Mouse (Mus musculus) erythroblast, embryonic 14.5 days (primary cell): ENCODE results near the gene Tpx2. TPM values are rescaled to one million over a fixed set of nuclear protein-coding genes. Genes with fewer than 3 reads are reported as not detected.

ENCODE experiments used
- H3K27me3 ChIP-seq: 2 replicates; pipeline ENCODE4 v1.6.1; 2012; ENCODE audit warnings: inconsistent platforms; ENCODE audit not compliant: control insufficient read depth
- H3K36me3 ChIP-seq: 2 replicates; pipeline ENCODE4 v1.6.1; 2012; ENCODE audit warnings: mild to moderate bottlenecking, inconsistent platforms; ENCODE audit not compliant: control insufficient read depth
- H3K4me1 ChIP-seq: 2 replicates; pipeline ENCODE4 v1.6.1; 2012; ENCODE audit warnings: inconsistent platforms; ENCODE audit not compliant: control insufficient read depth
- H3K4me3 ChIP-seq: replicated peaks from 2 replicates; pipeline ENCODE3; 2012; ENCODE audit warnings: moderate library complexity, mild to moderate bottlenecking, inconsistent platforms
- H3K9me3 ChIP-seq: 2 replicates; pipeline ENCODE4 v1.6.1; 2012; ENCODE audit warnings: low read length, inconsistent platforms, mixed read lengths; ENCODE audit not compliant: control insufficient read depth
- GATA1 ChIP-seq: IDR thresholded peaks from 2 replicates; pipeline ENCODE4 v1.6.1; 2012; ENCODE audit warnings: low read length, inconsistent platforms, mixed read lengths
- TAL1 ChIP-seq: IDR thresholded peaks from 3 replicates; pipeline ENCODE4 v1.6.1; 2012; ENCODE audit warnings: low read length, inconsistent platforms, mixed read lengths
- polyA plus RNA-seq: library from polyadenylated mRNA; stranded (reverse); fragments of >175 nt; gene quantifications from 2 replicates; pipeline ENCODE4 v1.2.3, GENCODE M21; 2012

Tpx2 gene
- polyA plus RNA-seq, 1 experiment, result 4.9 TPM

DNA sequence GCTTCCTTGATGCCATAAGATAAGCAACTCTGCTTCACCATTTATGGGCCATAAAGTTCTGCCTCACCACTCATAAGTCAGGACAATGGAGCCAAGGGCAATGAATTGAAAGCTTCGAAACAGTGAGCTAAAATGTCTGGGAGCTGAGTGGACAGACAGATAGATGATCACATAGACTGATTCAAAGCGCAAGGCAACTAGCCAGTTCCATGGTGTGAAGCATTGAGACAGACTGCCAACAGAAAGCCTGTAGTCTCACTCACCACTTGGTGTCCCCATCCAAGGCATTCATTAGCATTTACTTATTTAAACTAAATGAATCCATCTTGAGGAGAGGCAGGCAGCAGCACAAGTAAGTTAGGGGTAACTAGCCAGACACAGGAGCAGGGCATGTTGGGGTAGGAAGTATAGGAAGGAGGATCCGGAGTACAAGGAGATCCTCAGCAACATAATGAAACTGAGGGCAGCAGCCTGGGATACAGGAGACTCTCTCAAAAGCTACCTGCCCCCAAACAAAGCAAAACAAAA lies 28.6 kb upstream of the Tpx2 start:
- no peaks in the 10 kb centered on the region for H3K27me3 ChIP-seq
- H3K4me1 ChIP-seq, result peaks cover 97% of the 10 kb centered on the region
- H3K4me3 ChIP-seq, result peak overlapping the region; percentile 29
- no peaks in the 10 kb centered on the region for H3K9me3 ChIP-seq
- TF ChIP-seq GATA1 (0 out of 2 replicates have a peak, but pooled peaks have one; percentile 7), TAL1 (no peak)
- peaks cover 95% of the 10 kb centered on the region for H3K36me3 ChIP-seq

DNA sequence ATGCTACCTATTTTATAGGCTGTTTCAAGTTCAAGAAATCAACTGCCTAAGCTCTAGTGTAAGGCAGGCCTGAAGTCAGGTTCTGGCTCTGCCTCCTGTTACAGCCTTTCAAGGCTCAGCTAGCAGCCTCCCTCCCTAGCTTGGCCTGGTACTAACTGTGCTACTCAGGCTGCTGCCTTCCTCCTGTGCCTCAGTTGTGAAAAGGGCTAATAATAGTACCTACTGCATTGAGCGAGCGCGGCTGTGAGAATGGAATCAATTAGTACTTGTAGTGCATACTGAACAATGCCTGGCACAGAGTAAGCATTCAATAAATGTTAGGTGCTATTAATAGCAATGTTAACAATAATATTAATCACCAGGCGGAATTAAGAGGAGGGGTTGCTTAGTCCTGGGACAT lies 27.8 kb upstream of the Tpx2 start:
- Histone ChIP-seq H3K36me3 (peaks cover 97% of the 10 kb centered on the region), H3K9me3 (no peaks in the 10 kb centered on the region), H3K27me3 (no peaks in the 10 kb centered on the region), H3K4me3 (no peak overlapping the region), H3K4me1 (peaks cover 97% of the 10 kb centered on the region)
- TF ChIP-seq GATA1 (no peak), TAL1 (no peak)

DNA sequence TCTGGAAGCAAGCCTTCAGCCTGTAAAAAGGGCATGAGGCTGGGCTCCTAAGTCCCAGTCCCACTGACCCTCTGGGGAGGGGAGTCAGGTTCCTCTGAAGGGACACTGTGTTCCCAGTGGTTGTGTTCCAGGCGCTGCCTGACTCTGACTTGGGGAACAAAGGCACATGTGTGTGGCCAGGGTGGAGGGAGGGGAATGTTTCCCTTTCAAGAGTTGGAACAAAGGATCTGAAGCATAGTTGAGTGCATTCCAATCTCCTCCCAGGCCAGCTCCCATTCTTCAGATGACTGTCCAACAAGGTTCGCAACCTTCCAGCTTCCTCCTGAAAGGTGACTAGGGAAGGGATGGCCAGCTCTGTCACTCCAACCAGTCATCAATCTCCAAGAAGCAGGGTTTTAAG lies 27.4 kb upstream of the Tpx2 start:
- H3K27me3 ChIP-seq, result no peaks in the 10 kb centered on the region
- peaks cover 97% of the 10 kb centered on the region for H3K4me1 ChIP-seq
- no peaks in the 10 kb centered on the region for H3K9me3 ChIP-seq
- peaks cover 97% of the 10 kb centered on the region for H3K36me3 ChIP-seq
- TF ChIP-seq TAL1 (no peak), GATA1 (no peak)
- no peak overlapping the region for H3K4me3 ChIP-seq

DNA sequence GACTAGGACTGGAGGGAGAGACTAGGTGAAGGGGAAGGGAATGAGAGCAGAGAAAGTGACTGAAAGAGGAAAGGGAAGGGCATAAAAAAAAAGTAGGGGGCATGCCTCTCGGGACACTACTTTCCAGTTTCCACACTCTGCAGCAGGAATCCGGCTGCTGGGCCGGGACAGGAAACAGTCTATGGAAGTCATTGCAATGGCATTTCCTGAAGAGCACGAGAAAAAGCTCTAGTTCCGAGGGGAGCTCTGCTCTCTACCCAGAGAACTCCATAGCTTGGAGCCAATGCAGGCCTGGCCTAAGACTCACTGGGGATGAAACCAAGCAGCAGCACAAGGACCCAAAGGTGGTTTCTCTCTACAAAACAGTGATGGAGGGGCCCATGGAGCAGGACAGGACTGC lies 26.7 kb upstream of the Tpx2 start:
- H3K36me3 ChIP-seq, result peaks cover 97% of the 10 kb centered on the region
- H3K27me3 ChIP-seq, result no peaks in the 10 kb centered on the region
- H3K4me1 ChIP-seq, result peaks cover 97% of the 10 kb centered on the region
- no peak overlapping the region for H3K4me3 ChIP-seq
- H3K9me3 ChIP-seq, result no peaks in the 10 kb centered on the region
- no peak for TF ChIP-seq TAL1

DNA sequence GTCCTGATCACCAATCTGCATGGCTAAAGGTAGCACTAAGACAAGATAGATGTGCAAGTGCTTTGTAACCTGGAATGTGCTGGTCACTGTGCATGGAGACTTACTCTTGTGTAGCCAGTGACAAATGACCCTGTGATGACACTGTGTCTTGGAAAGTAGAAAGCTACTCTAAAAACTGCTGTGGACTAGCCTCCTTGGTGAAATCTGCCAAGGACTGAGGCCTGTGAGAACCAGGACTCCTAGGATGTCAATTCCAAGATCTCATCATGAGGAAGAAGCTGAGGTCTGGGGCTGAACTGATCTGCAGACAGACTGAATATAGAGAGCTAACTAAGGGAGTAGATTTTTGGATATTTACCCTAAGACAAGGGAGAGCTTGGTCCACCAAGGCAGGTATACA lies 26.2 kb upstream of the Tpx2 start:
- H3K4me1 ChIP-seq, result peaks cover 97% of the 10 kb centered on the region

DNA sequence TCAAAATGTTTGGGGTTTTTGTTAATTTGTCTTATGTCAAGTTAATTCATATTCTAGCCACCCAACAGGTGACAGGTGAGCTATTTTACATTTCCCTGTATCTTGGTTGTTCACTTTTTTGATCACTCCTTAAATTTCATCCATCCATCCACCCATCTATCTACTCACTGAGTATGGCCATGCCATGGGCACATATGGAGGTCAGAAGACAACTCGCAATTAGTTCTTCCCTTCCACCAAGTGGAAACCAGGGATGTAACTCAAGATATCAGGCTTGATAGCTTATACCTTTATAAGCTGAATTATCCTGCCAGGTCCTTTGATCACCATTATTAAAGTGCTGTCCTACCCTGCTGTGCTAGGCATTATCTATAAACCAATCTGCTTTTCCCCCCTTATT lies 24.0 kb upstream of the Tpx2 start:
- H3K36me3 ChIP-seq, result peaks cover 97% of the 10 kb centered on the region
- H3K9me3 ChIP-seq, result no peaks in the 10 kb centered on the region
- peak overlapping the region; percentile 90 for H3K4me3 ChIP-seq
- no peaks in the 10 kb centered on the region for H3K27me3 ChIP-seq
- peaks cover 97% of the 10 kb centered on the region for H3K4me1 ChIP-seq
- TF ChIP-seq TAL1 (no peak), GATA1 (no peak)

More for the DNA sequence above, 26.2 kb upstream of the Tpx2 start:
- Histone ChIP-seq H3K9me3 (no peaks in the 10 kb centered on the region), H3K36me3 (peaks cover 97% of the 10 kb centered on the region), H3K4me3 (no peak overlapping the region), H3K27me3 (no peaks in the 10 kb centered on the region)
- TF ChIP-seq GATA1 (no peak), TAL1 (no peak)

DNA sequence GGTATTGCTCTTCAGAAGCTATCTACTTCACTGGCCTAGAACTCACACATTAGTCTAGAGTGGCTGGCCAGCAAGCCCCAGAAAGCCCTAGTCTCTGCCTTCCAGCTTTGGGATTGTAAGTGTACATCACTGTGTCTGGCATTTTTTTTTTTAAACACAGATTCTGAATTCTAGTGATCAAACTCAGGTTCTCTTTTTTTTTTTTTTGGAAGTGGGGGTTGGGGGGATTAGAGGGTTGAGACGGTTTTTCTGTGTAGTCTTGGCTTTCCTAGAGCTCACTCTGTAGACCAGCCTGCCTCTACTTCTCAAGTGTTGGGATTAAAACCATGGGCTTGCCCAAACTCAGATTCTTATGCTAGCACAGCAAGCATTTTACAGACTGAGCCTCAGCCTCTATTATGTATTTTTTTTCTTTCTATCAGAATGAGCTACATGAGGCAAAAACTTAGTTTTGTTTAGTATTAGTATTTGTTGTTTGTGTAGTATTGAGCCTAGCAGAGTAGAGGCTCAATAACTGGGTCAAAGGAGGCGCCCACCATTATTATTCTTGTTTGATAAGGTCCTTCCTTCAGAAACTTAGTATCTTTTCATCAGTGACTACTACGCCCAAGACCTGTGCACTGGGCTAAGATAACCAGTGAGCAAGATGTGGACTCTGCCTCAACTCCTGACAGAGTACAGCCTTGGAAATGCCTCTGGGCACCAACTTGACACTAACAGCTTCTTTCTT lies 23.2 kb upstream of the Tpx2 start:
- H3K4me3 ChIP-seq, result peak overlapping the region; percentile 90
- H3K27me3 ChIP-seq, result no peaks in the 10 kb centered on the region
- TF ChIP-seq GATA1 (no peak; the same call in 1 of the 2 replicates), TAL1 (no peak)
- H3K36me3 ChIP-seq, result peaks cover 97% of the 10 kb centered on the region
- H3K9me3 ChIP-seq, result no peaks in the 10 kb centered on the region
- peaks cover 97% of the 10 kb centered on the region for H3K4me1 ChIP-seq

DNA sequence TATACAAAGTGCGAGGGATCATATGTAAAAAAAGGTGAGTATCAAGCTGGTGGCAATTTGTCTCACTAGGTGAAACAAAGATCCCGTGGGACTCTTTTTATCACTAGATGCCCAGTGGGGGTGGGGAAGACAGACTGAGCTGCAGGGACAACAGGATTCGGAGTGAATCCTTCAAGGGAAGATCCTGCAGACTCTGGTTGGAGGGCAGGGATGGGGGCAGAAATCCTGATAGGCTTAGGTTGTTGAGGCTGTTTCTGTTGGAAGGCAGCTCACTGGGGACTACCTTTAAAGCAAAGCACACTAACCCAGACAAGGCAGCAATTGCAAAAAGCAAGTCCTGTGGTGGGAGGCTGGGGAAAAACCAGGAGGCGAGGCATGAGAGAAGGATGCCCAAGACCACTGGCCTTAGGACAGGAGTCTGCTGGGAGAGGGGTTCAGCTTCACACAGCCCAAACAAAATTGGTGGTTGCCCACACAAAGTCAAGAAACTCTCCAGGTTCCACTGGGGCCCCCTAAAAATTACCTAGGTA lies 22.5 kb upstream of the Tpx2 start:
- Histone ChIP-seq H3K9me3 (no peaks in the 10 kb centered on the region), H3K36me3 (peaks cover 93% of the 10 kb centered on the region), H3K4me3 (peak overlapping the region; percentile 90), H3K27me3 (no peaks in the 10 kb centered on the region), H3K4me1 (peaks cover 93% of the 10 kb centered on the region)
- TF ChIP-seq TAL1 (no peak), GATA1 (no peak)

DNA sequence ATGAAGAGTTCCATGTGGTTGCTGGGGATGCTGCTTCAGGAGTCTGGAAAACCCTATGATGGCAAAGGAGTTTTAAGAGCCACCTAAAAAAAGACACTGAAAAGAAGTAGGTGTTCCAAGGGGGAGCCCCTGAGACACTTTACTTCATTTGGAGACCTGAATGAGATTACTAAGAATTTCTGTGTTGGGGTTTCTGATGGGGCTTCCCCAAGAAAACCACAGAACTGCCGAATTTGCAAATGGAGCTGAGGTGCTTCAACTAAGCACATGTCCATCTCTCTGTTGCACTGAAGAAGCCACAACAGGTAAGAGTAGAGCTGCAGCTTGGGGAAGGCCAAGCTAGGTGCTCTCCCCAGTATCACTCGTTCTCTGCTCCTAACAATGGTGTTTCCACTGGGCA lies 22.1 kb upstream of the Tpx2 start:
- no peaks in the 10 kb centered on the region for H3K27me3 ChIP-seq
- H3K4me3 ChIP-seq, result peak overlapping the region; percentile 90
- TF ChIP-seq TAL1 (no peak), GATA1 (no peak)
- peaks cover 88% of the 10 kb centered on the region for H3K4me1 ChIP-seq
- peaks cover 89% of the 10 kb centered on the region for H3K36me3 ChIP-seq
- no peaks in the 10 kb centered on the region for H3K9me3 ChIP-seq
